Mouse (Mus musculus) left cerebral cortex, adult 11 months (tissue): Measurements from ENCODE around the gene Pigt.

Experiments
- DNase-seq: peaks from one replicate; pipeline ENCODE4 v3.0.0; 2022; ENCODE audit warnings: low spot score

Pigt gene

GRCm38 (mm10) chr2:164520782-164521181 is 23.5 kb downstream of the Pigt start:
- DNase-seq = no peak

DNA sequence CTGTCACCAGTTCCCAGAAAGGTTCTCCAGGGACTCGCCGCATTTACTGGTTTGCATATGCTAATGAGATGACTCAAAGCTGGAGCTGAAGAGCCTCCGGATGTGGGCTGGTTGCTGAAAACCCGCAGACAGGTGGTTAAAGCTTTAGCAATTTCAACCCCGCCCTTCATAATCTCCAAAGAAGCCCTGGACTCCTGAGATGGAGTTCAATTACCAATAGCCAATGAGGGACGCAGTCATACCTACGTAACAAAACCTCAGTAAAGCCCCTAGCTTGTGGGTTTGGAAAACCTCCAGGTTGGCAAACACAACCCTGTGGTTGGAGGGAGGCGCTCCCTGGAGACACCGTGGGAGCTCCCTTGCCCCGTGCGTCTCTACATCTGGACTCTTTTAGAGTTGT is 24.5 kb downstream of the Pigt start:
- DNase-seq = no peak

- no peak for DNase-seq
Measured at GRCm38 (mm10) chr2:164522280-164522679, 25.0 kb downstream of the Pigt start.

DNA sequence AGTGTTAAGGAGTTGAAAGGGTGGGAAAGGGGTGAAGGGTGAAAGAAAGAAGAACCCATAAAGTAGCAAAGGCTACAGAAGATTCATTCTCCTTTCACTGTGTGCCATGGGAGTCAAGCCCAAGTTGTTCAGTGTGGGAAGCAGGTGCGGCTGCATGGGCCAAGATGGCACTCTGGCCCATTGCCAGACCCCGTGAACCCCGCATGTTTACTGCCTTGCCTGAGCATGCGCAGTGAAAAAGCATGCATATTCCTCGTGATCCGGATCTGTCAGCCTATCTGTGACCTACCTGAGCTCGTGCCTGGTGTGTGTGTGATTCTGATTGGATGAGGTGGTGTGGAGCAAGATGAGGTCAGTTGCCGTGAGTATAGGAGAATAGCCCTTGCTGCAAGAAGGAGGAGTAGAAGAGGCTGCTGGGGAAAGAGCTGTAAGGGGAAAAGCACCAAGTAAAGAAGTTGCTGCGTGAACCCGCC is 26.0 kb downstream of the Pigt start:
- DNase-seq = no peak

- no peak for DNase-seq
Measured at GRCm38 (mm10) chr2:164528557-164528956, 31.2 kb downstream of the Pigt start.

GRCm38 (mm10) chr2:164531169-164531568 is 33.8 kb downstream of the Pigt start:
- peak; percentile 36 for DNase-seq

DNA sequence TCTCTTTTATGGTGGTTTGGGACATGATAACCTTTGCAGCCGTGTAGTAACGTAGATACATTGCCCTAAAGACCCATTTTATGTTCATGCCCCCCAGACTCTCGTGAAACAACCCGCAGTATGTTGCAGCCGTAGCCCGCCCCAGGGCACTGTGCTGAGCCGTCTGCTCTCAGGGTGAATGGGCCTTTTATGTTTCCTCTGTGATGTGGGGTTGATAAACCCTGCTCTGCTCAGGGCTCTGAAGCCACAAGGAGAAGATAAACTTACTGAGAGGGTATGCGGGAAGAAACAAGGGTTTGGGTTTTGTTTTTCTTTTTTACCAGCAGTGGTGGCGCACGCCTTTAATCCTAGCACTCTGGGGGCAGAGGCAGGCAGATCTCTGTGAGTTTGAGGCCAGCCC is 37.0 kb downstream of the Pigt start:
- no peak for DNase-seq

DNA sequence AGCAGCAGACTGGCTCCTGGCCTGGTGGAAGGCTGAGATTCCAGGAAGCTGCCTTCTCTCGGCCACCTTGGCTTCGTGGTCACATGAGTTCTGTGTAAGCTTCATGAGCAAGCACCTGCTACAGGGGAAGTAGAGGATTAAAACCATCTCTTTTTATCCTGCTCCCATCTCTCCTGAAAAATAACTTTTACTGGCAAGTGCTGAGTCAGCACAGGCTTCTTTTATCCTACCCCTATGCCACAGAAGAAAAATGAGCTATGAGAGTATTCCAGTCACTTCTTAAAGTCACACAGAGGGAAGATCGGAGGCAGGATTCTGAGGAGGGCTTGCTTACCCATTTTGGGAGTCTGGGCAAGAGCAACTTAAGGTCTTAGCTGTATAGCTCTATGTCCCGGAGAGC is 39.7 kb downstream of the Pigt start:
- no peak for DNase-seq

DNA sequence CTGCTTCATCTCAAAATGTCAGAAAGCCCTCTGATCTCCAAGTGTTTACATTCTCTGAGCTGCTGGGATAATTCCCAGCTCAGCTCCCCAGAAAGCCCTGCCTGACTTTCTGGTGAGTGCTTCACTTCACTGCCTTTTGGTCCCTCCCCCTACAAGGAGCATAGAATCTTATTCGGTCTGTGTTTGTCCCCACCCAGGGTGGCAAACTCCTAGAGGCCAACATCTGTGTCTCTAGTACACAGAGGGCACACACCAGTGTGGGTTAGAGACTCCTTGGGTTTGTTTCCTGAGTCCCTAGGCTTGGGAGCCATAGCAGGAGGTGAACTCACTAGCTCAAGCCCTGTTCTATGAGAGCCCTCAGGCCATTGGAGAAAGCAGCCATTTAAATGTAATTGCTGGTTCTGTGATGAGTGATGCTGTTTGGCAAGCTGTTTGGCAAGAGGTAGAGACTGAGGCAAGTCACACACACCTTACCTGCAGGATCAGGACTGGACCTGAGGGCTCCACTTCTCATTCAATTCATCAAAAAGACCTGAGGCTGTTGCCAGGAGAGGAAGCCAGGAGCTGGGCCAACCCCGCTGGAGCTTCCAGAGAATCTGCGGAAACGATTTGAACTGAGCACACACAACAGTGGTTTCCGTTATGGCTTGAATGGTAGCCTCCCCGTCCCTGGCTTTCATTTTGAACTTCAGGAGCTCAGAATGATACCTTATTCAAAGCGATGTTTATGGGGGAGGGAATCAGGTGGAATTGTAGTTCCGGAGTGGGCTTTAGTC is 43.5 kb downstream of the Pigt start:
- DNase-seq = no peak

DNA sequence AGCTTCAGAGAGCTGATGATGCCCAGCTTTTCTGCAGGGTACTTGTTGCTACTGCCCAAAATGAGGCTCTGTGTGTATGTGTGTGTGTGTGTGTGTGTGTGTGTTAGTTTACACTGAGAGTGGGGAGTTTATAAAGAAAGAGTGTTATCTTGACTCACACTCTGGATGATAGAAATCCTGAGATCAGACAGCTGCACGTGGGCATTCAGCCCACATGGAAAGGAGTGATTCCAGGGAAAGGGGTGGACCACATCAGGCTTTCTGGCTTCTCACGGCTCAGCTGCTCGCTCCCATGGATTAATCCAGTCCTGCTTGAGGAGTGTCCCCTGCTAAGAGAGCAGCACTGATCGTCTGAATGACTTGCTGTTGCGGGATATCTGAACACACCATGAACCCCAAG is 44.8 kb downstream of the Pigt start:
- peak; percentile 44 for DNase-seq

DNA sequence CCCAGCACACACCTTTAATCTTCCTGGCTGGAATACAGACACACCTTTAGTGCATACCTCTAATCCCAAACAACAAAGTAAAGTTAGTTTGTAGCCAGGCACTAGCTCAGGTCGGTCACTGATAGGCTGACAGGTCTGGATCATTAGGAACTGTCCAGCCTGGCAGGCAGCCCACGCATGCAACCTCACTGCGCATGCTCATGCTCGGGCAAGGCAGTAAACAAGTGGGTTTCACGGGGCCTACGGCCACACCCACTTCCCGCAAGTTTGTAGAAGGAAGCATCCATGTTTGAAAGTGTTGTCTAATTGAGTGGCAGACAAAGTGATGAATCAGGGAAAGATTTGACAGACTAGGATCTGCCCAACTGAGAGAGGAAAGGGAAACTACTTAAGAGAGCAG is 45.3 kb downstream of the Pigt start:
- no peak for DNase-seq

DNA sequence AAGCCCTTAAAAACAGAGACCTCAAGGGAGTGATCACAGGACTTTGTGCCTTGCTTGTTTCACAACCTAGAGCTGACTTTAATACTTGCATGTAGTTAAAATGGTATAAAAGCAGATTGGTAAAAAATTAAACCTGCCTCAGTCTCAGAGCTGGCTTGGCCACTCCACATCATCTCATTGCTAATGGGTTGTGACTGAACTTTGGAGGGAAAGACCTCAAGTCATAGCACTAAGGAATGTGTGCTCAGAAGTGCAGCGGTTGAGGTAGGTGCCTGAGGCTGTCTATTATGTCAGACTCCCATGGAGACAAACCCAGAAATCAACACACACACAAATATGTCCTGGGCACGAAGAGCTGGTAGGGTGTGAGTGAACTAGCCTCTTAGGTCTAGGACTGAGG is 46.4 kb downstream of the Pigt start:
- DNase-seq = no peak

DNA sequence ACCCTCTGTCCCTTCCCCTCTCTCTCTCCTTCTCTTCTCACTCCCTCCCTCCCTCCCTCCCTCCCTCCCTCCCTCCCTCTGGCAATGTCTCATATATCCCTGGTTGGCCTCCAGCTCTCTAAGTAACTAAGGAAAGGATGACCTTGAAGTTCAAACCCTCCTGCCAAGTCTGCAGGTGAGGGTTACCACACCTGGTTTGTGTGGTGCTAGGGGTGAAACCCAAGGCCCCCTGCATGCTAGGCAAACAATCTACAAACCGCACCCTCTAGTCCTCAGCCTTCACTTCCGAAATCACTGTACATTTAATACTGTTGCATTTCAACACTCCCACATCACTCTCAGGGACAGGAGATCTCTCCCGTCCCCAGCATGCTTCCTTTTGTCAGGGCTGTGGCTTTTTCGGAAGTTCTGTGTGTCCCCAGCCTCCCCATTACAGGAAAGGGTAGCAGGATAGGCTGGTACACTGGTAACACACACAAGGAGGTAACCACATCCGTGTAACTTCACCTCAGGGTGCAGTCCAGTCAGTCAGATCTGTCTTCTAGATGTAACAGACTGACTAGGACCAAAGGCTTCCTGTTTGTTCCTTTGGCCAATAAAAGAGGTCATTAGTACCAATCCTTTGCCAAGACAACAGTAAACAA is 47.3 kb downstream of the Pigt start:
- no peak for DNase-seq

GRCm38 (mm10) chr2:164549338-164549737 is 52.0 kb downstream of the Pigt start:
- DNase-seq = no peak

GRCm38 (mm10) chr2:164549963-164550894 is 52.9 kb downstream of the Pigt start:
- DNase-seq = no peak

GRCm38 (mm10) chr2:164550895-164551269 is 53.6 kb downstream of the Pigt start:
- no peak for DNase-seq

DNA sequence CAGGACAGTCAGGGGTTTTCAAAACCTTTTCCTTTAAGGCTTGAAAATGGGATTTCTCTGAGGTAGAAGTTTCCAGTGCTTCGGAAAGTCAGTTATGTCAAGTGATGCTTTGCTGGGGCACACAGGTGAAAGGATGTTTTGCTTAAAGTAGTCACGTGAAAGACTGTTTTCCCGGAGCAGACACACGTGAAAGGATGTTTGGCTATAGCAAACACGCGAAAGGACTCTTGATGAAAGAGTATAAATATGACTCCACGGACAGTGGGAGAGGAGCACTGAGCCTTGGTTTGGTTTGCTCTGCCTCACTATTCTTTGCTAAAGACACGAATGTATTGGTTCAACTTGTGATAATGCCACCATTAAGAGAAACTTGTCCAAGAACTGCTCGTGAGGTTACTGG is 54.2 kb downstream of the Pigt start:
- no peak for DNase-seq
